Comparison of ENCODE assay signal across 23 mouse cellular contexts in the genomic region with DNA sequence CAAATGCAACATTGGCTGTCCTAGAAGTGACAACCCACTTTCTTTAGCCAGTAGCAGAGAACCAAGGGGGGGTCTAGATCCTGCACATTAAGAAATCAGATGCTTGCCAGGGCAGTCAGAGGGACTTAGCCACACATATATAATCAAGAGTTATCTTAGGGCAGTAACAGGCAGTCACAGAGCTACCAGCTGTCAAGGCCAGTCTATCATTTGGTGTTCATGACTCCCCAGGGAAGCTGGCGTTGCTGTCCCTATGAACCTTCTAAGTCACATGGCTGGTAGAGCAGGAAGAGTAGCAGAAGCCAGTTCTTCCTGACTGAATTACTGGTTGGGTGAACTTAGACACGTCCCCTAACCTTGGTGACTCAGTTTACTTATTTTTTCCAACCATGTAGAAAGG. TPM values are rescaled to one million over a fixed set of nuclear protein-coding genes. Genes with fewer than 3 reads are reported as not detected.
DNase-seq lines count a peak whose midpoint lies in the region; ATAC-seq and TF ChIP-seq lines count a peak whose summit lies in the region.
"Had no signal": no experiment of that assay in that cellular context is flagged by ENCODE, and none has a peak within 500 bp of the region (broad histone marks: within the 10 kb centered on the region; RNA-seq: fewer than 3 reads in every experiment).

No protein-coding gene starts in this region.

- ATAC-seq in embryonic facial prominence, embryonic 14.5 days (ENCODE audit: low read depth), result no peak
- ATAC-seq: forebrain, embryonic 15.5 days; hindbrain, postnatal 0 days; inflammation-experienced regulatory T-cells, adult 6 months had no signal

- no peak for TF ChIP-seq POLR2A in small intestine, adult 2 months (IDR thresholded peaks at IDR 0.05; ENCODE audit: low read depth, low read length)

- H3K4me3 ChIP-seq in embryonic facial prominence, embryonic 14.5 days (ENCODE audit: low read depth, low read length), result no peak overlapping the region
- H3K4me3 ChIP-seq in embryonic facial prominence, embryonic 10.5 days, result no peak overlapping the region
- H3K4me3 ChIP-seq in layer of hippocampus, adult 2 months, result no peak overlapping the region
- H3K4me3 ChIP-seq in small intestine, adult 2 months (ENCODE audit: low read depth, low read length), result no peak overlapping the region
- H3K4me3 ChIP-seq: embryonic facial prominence, embryonic 12.5 days; erythroblast, embryonic 14.5 days; forebrain, embryonic 12.5 days; forebrain, embryonic 15.5 days; hindbrain, embryonic 10.5 days had no signal

- H3K9ac ChIP-seq in embryonic facial prominence, embryonic 14.5 days (ENCODE audit: low read depth, low read length), result no peak overlapping the region
- H3K9ac ChIP-seq: embryonic facial prominence, embryonic 12.5 days; forebrain, embryonic 12.5 days; forebrain, embryonic 15.5 days; hindbrain, embryonic 14.5 days had no signal

- DNase-seq in embryonic facial prominence, embryonic 14.5 days (ENCODE audit: low spot score), result peak; percentile 8
- DNase-seq in embryonic facial prominence, embryonic 10.5 days (ENCODE audit: low spot score), result no peak
- no peak for DNase-seq in layer of hippocampus, adult 2 months (ENCODE audit: low spot score in 2 of 2)
- no peak for DNase-seq in layer of hippocampus, adult 9-11 months
- no peak for DNase-seq in left cerebral cortex, adult 11 months (ENCODE audit: low spot score)
- DNase-seq: adrenal gland, adult 8-10 months; adrenal gland, postnatal 25 days; cerebellum, adult 18-20 months; cerebellum, adult 9-10 months; cerebellum, postnatal 14 days; gastrocnemius, postnatal 10 days; gastrocnemius, postnatal 36 days; heart, postnatal 36 days had no signal

- TF ChIP-seq CTCF in layer of hippocampus, adult 2 months (conservative IDR thresholded peaks at IDR 0.05), result no peak
- TF ChIP-seq CTCF in small intestine, adult 2 months (IDR thresholded peaks at IDR 0.05; ENCODE audit: extremely low read depth, insufficient read length, insufficient replicate concordance, low read depth, low read length), result no peak

- H3K9me3 ChIP-seq in embryonic facial prominence, embryonic 14.5 days (ENCODE audit: control insufficient read depth, low read length), result no peaks in the 10 kb centered on the region
- H3K9me3 ChIP-seq in embryonic facial prominence, embryonic 10.5 days, result no peaks in the 10 kb centered on the region
- H3K9me3 ChIP-seq: embryonic facial prominence, embryonic 12.5 days; forebrain, embryonic 12.5 days; forebrain, embryonic 15.5 days; hindbrain, embryonic 10.5 days had no signal

- 84% methylated on average over 2 of the region's 2 CpGs for WGBS in embryonic facial prominence, embryonic 14.5 days
- 76% methylated on average over 2 of the region's 2 CpGs for WGBS in embryonic facial prominence, embryonic 10.5 days
- 60% methylated on average over 2 of the region's 2 CpGs for WGBS in small intestine, adult 2 months

- H3K4me2 ChIP-seq in embryonic facial prominence, embryonic 14.5 days (ENCODE audit: low read depth, low read length), result no peak overlapping the region
- H3K4me2 ChIP-seq: embryonic facial prominence, embryonic 12.5 days; forebrain, embryonic 12.5 days; forebrain, embryonic 15.5 days; heart, embryonic 11.5 days; hindbrain, embryonic 14.5 days had no signal

- H3K36me3 ChIP-seq in embryonic facial prominence, embryonic 14.5 days (ENCODE audit: control insufficient read depth, insufficient read depth, low read length), result peaks cover 13% of the 10 kb centered on the region
- H3K36me3 ChIP-seq in embryonic facial prominence, embryonic 10.5 days (replicated peaks), result peaks cover 26% of the 10 kb centered on the region
- peaks cover 10% of the 10 kb centered on the region for H3K36me3 ChIP-seq in small intestine, adult 2 months (ENCODE audit: control insufficient read depth, insufficient read depth, low read length)

- H3K27ac ChIP-seq in embryonic facial prominence, embryonic 14.5 days (replicated peaks; ENCODE audit: low read depth, low read length), result no peak overlapping the region
- no peak overlapping the region for H3K27ac ChIP-seq in embryonic facial prominence, embryonic 10.5 days (replicated peaks)
- H3K27ac ChIP-seq in layer of hippocampus, adult 2 months, result peak overlapping the region; percentile 14; the same call in 1 of the 2 replicates
- peak overlapping the region; percentile 30 for H3K27ac ChIP-seq in small intestine, adult 2 months (ENCODE audit: insufficient read depth, low read depth, low read length)
- H3K27ac ChIP-seq: embryonic facial prominence, embryonic 12.5 days; forebrain, embryonic 12.5 days; forebrain, embryonic 15.5 days; hindbrain, embryonic 10.5 days; hindbrain, embryonic 14.5 days; hindbrain, postnatal 0 days had no signal

- H3K4me1 ChIP-seq in embryonic facial prominence, embryonic 14.5 days (ENCODE audit: control insufficient read depth, insufficient read depth, low read length), result no peaks in the 10 kb centered on the region
- H3K4me1 ChIP-seq in embryonic facial prominence, embryonic 10.5 days, result peaks cover 10% of the 10 kb centered on the region
- peaks cover 38% of the 10 kb centered on the region for H3K4me1 ChIP-seq in small intestine, adult 2 months (ENCODE audit: control insufficient read depth, insufficient read depth, insufficient read length, low read length)

- H3K27me3 ChIP-seq in embryonic facial prominence, embryonic 14.5 days (replicated peaks; ENCODE audit: control insufficient read depth, insufficient read depth, low read length), result no peaks in the 10 kb centered on the region
- no peaks in the 10 kb centered on the region for H3K27me3 ChIP-seq in embryonic facial prominence, embryonic 10.5 days (replicated peaks; ENCODE audit: low read depth, poor library complexity, severe bottlenecking)
- H3K27me3 ChIP-seq in small intestine, adult 2 months (ENCODE audit: control insufficient read depth, insufficient read depth, low read length), result no peaks in the 10 kb centered on the region
- H3K27me3 ChIP-seq: embryonic facial prominence, embryonic 12.5 days; forebrain, embryonic 15.5 days had no signal

RNA-seq across cellular contexts. Expression of gene Rab11a, which starts 44.5 kb away (rescaled TPM):
- polyA plus RNA-seq in embryonic facial prominence, embryonic 14.5 days (2014; fragmentation: Nextera tagmentation; extraction: Ambion mirVana), result 401 and 403 TPM in 2 replicates
- polyA plus RNA-seq in embryonic facial prominence, embryonic 10.5 days (2016; fragmentation: Nextera tagmentation; extraction: Ambion mirVana), result 247 and 254 TPM in 2 replicates
- total RNA-seq in layer of hippocampus, adult 2 months (2021), result 100 to 1,000 TPM; 218 to 232 TPM
- 36.8 and 74.3 TPM in 2 replicates for polyA plus RNA-seq in small intestine, adult 2 months (2012; rRNA removed)

Comparison
In these comparisons a context has a peak if more than half of its experiments do, and no peak if none do; other contexts are left out.
1. H3K27ac ChIP-seq: peak in layer of hippocampus, adult 2 months (single experiment) and small intestine, adult 2 months (single experiment); none in embryonic facial prominence, embryonic 14.5 days (single experiment) and embryonic facial prominence, embryonic 10.5 days (single experiment).